Mouse (Mus musculus) kidney, adult 2 months (tissue): ENCODE results near the gene Serbp1. TPM values are rescaled to one million over a fixed set of nuclear protein-coding genes. Genes with fewer than 3 reads are reported as not detected.

Experiments used
- DNase-seq: peaks from one replicate; pipeline ENCODE4 v3.0.0; 2021
- H3K27ac ChIP-seq: fragments of 200-500 bp; 2 replicates; pipeline ENCODE4 v1.5.1; 2012; ENCODE audit warnings: low read depth, low read length, control low read depth, inconsistent platforms; ENCODE audit not compliant: insufficient read depth
- H3K27me3 ChIP-seq: fragments of 200-500 bp; replicated peaks from 2 replicates; pipeline ENCODE4 v1.6.1; 2012; ENCODE audit warnings: mild to moderate bottlenecking, moderate library complexity, low read length, inconsistent platforms; ENCODE audit not compliant: control insufficient read depth, insufficient read depth
- H3K36me3 ChIP-seq: fragments of 200-500 bp; 2 replicates; pipeline ENCODE4 v1.6.1; 2012; ENCODE audit warnings: mild to moderate bottlenecking, moderate library complexity, low read length, inconsistent platforms; ENCODE audit not compliant: control insufficient read depth, insufficient read depth
- H3K4me1 ChIP-seq: fragments of 200-500 bp; 2 replicates; pipeline ENCODE4 v1.6.1; 2011; ENCODE audit warnings: low read length; ENCODE audit not compliant: control insufficient read depth, insufficient read depth
- H3K4me3 ChIP-seq: fragments of 200-500 bp; 2 replicates; pipeline ENCODE4 v1.5.1; 2011; ENCODE audit warnings: mild to moderate bottlenecking, low read depth, low read length, control low read depth; ENCODE audit not compliant: insufficient read depth
- CTCF ChIP-seq: fragments of 200-500 bp; conservative IDR thresholded peaks from 2 replicates; pipeline ENCODE4 v1.5.1; 2011; ENCODE audit warnings: low read depth, mild to moderate bottlenecking, control low read depth, low read length, moderate library complexity, mixed read lengths; ENCODE audit not compliant: insufficient read depth, insufficient read length
- POLR2A ChIP-seq: fragments of 200-500 bp; IDR thresholded peaks from one replicate; pipeline ENCODE4 v1.6.1; 2011; ENCODE audit warnings: low read depth, low read length, control low read depth
- WGBS: fragments of 180-500 bp; shearing (Covaris S2); methylation state at CpG from one replicate; pipeline ENCODE4 v1.1.7; 2018; 5-methylcytosine and 5-hydroxymethylcytosine counted together
- polyA plus RNA-seq: library from polyadenylated mRNA; depleted of rRNA; stranded (reverse); fragments of >200 nt; gene quantifications from 2 replicates; pipeline ENCODE4 v1.2.3, GENCODE M21; 2012

Gene Serbp1
- polyA plus RNA-seq, 1 experiment, result 62.0 TPM

DNA sequence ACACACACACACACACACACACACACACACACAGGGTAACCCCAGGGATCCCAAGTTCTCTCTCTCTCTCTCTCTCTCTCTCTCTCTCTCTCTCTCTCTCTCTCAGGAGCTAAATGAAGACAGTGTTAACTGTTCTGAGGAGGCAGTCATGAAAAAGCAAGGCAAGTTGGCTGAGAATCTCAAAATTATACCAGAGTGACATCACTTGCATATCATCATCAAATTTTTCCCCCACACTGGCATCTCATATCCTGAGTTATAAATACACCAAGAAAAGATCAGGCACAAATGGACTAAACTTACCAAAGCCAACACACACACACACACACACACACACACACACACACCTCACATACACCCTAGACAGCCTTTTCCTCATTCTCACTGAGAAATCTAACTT is 7.0 kb upstream of the Serbp1 start:
- Histone ChIP-seq H3K4me3 (no peak overlapping the region), H3K27ac (no peak overlapping the region), H3K36me3 (no peaks in the 10 kb centered on the region), H3K27me3 (no peaks in the 10 kb centered on the region), H3K4me1 (no peaks in the 10 kb centered on the region)
- DNase-seq, result no peak
- no peak for TF ChIP-seq POLR2A
- TF ChIP-seq CTCF, result no peak

DNA sequence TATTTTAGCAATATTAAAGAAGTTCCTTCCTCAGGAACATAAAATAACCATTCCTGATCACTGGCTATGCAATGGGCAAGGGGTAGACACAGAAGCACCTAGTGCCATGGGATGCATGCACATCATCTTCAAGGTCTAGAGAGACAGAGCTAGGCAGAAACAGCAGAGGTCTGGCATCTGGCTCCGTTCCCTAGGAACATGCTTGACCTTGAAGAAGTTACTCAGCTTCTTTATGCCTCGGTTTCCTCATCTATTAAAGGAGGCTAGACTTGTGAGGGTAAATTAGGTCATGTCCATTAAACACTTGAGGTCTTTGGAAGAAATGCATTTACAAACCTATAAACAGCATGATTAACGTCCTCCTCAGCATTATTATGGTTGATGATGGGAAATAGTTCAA is 2.3 kb upstream of the Serbp1 start:
- 91% methylated on average over 3 of the region's 3 CpGs for WGBS
- Histone ChIP-seq H3K4me1 (no peaks in the 10 kb centered on the region), H3K27me3 (no peaks in the 10 kb centered on the region), H3K36me3 (no peaks in the 10 kb centered on the region), H3K27ac (no peak overlapping the region), H3K4me3 (no peak overlapping the region)
- TF ChIP-seq POLR2A (no peak), CTCF (no peak)
- DNase-seq, result no peak

DNA sequence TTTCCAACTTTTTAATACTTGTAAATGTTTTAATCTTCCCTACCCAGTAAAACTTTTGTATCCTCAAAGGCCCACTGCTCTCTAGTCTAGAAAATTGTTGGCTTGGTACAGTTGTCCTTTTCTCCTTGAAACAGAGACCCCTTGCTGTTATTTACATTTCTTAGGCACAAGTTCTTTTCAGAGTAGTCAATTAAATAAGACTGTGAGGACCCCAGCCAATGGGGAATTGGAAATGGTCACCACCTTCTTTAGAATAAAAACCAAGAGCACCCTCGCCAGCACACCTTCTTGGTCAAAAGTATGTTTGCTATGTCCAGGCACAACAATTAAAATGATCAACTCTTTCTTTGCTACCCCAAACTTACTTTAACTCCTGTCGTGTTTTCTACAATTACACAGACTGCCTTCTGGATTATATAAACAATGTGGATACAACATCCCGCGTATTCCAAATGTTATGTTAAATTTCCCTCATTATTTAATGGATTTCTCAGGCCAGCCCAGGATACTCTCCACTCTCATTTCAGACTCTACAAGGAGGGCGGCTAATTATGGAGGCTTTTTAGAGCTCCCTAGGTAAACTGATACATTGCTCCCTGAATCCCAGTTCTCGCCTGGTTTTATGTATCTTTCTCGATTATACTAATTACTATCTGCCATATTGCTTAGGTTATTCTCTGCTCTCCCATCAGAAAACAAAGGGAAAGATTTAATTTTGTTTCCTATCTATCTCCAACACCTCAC is 1.3 kb upstream of the Serbp1 start:
- Histone ChIP-seq H3K4me1 (no peaks in the 10 kb centered on the region), H3K4me3 (no peak overlapping the region), H3K27ac (no peak overlapping the region), H3K27me3 (no peaks in the 10 kb centered on the region), H3K36me3 (no peaks in the 10 kb centered on the region)
- TF ChIP-seq POLR2A (no peak), CTCF (no peak)
- no peak for DNase-seq
- WGBS, result 77% methylated on average over 7 of the region's 7 CpGs

DNA sequence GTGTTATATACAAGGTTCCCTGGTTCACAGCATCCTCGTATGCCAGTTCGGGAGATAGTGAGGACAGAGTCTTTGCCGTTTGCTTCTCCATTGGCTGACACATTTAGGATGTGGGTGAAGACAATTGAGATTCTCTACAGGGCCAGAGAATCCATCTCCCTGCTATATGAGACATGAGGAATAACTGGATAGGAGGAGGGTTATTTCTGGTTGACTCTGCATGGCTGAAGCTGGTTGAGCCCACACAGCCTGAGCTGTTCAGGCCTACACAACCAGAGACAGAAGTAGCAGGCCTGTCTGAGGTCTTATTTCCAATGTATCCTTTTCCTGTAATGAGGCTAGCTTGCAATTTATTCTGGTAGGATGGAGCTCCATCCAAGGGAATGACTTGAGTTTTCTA is 3.3 kb downstream of the Serbp1 start:
- WGBS, result 94% methylated on average over 3 of the region's 3 CpGs
- peaks cover 2% of the 10 kb centered on the region; the same call in 1 of the 2 replicates for H3K4me1 ChIP-seq
- no peaks in the 10 kb centered on the region for H3K27me3 ChIP-seq
- H3K36me3 ChIP-seq, result no peaks in the 10 kb centered on the region
- no peak for DNase-seq
- TF ChIP-seq CTCF, result no peak
- TF ChIP-seq POLR2A, result no peak
- no peak overlapping the region for H3K4me3 ChIP-seq
- H3K27ac ChIP-seq, result no peak overlapping the region

DNA sequence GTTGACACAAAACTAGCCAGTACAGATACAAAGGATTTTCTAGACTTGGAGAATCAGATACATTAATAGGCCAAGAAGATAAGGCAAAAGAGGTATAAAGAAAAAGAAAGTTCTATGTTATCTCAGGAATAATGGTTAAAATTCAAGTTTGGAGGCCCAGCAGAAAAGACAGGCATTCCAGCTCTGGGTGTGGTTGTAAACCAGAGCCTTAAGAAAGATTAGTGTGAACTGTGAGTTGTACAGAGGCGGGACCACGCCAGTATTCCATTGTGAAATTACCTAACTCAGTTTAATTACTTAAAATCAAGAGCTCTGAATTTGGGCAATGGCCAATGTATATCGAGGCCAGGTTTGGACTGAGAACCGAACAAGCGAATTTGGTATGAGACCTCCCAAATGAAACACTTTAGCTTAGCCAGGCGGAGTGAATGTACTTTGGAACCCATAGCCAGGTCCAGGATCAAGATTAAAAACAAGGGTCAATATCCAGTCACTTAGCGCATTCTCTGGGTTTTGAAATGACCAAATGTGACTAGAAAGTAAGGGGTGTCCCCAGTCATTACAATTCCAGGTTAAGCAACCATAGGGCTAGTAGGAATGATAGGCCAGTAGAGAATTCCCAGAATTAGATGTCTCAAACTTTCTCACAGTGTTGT is 5.9 kb downstream of the Serbp1 start:
- no peaks in the 10 kb centered on the region for H3K36me3 ChIP-seq
- peaks cover 2% of the 10 kb centered on the region; the same call in 1 of the 2 replicates for H3K4me1 ChIP-seq
- no peak for TF ChIP-seq POLR2A
- no peak for TF ChIP-seq CTCF
- no peak overlapping the region for H3K4me3 ChIP-seq
- 73% methylated on average over 7 of the region's 7 CpGs for WGBS
- peak; percentile 68 for DNase-seq
- H3K27ac ChIP-seq, result peak overlapping the region; percentile 63; the same call in 1 of the 2 replicates
- no peaks in the 10 kb centered on the region for H3K27me3 ChIP-seq

DNA sequence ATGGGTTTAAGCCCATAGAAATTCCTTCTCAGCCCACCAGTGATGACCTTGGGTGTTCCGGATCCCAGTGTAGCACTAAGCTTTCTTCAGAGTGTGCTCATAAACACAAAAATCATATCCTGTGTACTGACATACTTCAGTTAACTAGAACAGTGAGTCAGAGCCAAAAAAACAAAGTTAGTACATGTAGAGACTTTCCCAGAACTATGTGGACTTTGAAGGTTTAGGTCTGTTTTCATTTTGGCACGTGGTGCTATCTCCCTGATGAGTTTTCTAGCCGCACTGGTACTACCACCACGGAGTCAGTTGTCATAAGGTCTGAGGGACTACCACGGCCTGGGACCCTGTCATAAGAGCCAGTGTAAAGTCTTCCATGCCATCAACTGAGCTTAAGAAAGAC is 6.5 kb downstream of the Serbp1 start:
- Histone ChIP-seq H3K4me1 (peaks cover 2% of the 10 kb centered on the region; the same call in 1 of the 2 replicates), H3K27ac (peak overlapping the region; percentile 63; the same call in 1 of the 2 replicates), H3K36me3 (no peaks in the 10 kb centered on the region), H3K27me3 (no peaks in the 10 kb centered on the region), H3K4me3 (no peak overlapping the region)
- DNase-seq, result peak; percentile 72
- TF ChIP-seq POLR2A (no peak), CTCF (no peak)
- WGBS, result 75% methylated on average over 5 of the region's 5 CpGs

DNA sequence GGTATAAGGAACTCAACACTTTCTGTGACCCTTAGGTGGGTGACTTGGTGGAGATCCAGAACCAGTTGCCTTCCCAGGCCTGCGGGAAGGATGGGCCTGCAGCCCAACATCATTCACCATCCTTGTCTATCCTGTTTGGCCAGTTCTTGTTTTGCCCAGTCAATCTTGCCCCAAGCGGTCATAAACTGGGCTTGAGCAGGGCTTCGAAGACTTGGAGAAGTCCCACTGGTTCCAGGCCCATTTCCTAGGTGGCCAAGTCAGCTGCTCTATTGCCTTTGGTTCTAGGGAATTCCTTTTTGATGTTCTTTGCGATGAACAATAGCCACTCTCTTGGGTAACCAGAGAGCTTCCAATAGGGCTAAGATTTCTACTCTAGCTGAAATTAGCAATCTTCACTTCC is 13.1 kb downstream of the Serbp1 start:
- 83% methylated on average over 4 of the region's 4 CpGs for WGBS
- no peak overlapping the region for H3K27ac ChIP-seq
- H3K27me3 ChIP-seq, result no peaks in the 10 kb centered on the region
- no peak for DNase-seq
- H3K4me1 ChIP-seq, result no peaks in the 10 kb centered on the region
- H3K36me3 ChIP-seq, result no peaks in the 10 kb centered on the region
- no peak overlapping the region for H3K4me3 ChIP-seq
- no peak for TF ChIP-seq POLR2A
- TF ChIP-seq CTCF, result no peak
